Mouse (Mus musculus) liver, embryonic 14.5 days (tissue): ENCODE data around the gene Megf6.

ENCODE experiments used
- CTCF ChIP-seq: IDR thresholded peaks from 2 replicates; pipeline ENCODE4 v1.5.1; 2016; ENCODE audit warnings: antibody characterized with exemption, low read depth, control low read depth
- EP300 ChIP-seq: IDR thresholded peaks from 2 replicates; pipeline ENCODE4 v1.6.1; 2016; ENCODE audit warnings: antibody characterized with exemption, low read depth

DNA sequence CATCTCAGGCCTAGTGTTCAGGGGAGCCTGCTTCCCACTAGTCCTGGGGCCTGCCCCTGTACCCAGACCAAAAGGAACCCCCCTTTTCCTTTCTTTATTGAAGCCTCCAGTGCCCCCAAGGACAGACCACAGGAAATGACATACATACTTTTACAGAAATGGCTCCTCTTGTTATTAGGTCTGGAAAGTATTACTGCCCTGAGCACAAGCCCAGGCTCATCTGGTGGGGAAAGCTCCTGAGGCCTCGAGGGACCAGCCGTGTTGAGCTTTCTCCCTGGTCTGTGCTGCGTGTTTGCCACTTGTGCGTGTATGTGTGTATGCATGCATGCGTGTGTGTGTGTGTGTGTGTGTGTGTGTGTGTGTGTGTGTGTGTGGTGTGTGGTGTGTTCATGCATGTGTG is 90.2 kb downstream of the Megf6 start:
- TF ChIP-seq CTCF (no peak), EP300 (no peak)
